Mouse (Mus musculus): ENCODE data around the gene U2af1.

DNA sequence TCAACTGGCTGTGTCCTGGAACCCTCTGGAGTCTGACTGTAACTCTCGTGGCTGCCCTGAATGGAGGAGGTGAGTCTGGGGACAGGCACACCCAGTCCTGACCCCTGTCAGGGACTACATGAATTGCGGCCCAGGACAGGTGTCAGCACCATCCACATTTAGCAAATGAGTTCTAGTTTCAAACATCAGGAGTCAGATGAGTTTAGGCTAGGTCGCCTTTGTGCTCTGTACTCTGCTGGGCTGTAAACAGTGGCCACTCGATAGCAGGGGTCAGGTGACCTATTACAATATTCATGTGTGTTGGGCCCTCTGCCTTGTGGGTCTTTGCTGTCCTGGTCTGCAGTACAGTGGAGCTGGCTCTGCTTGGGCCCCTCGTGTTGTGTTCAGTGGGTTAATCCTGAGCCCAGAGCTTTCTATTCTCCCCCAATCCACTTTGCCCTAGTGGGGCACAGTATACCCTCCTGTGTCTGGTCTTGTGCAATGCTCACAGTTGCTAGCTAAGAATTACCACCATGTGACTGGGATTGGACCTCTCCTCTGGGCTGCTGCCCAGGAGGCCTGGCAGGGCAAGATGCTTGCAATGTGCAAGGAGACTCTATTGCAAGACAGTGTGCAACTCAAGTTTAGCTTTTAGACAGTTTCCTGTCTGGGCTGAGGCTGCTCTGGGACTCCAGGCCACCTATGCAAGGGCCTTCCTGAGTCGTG is 44.7 kb upstream of the U2af1 start:
- no peak for TF ChIP-seq CTCF (IDR thresholded peaks at IDR 0.05; ENCODE audit: low read depth, low read length)
- TF ChIP-seq POLR2A (IDR thresholded peaks at IDR 0.05; ENCODE audit: borderline replicate concordance, low read depth, low read length), result no peak

Data from bone marrow macrophage, adult 2 months (primary cell).